Mouse (Mus musculus) ovary, adult 10 weeks (tissue): ENCODE measurements around the gene 4921507P07Rik. TPM values are rescaled to one million over a fixed set of nuclear protein-coding genes. Genes with fewer than 3 reads are reported as not detected.

Source experiments
- polyA plus RNA-seq: library from polyadenylated mRNA; stranded (reverse); fragments of 350-450 nt; fragmentation: Illumina TruSeq; extraction: RNeasy Lipid Tissue Mini Kit (QIAGEN cat#74804); gene quantifications from one replicate; pipeline ENCODE4 v1.2.3, GENCODE M21; 2014

4921507P07Rik gene
- polyA plus RNA-seq: 2.7 TPM

DNA sequence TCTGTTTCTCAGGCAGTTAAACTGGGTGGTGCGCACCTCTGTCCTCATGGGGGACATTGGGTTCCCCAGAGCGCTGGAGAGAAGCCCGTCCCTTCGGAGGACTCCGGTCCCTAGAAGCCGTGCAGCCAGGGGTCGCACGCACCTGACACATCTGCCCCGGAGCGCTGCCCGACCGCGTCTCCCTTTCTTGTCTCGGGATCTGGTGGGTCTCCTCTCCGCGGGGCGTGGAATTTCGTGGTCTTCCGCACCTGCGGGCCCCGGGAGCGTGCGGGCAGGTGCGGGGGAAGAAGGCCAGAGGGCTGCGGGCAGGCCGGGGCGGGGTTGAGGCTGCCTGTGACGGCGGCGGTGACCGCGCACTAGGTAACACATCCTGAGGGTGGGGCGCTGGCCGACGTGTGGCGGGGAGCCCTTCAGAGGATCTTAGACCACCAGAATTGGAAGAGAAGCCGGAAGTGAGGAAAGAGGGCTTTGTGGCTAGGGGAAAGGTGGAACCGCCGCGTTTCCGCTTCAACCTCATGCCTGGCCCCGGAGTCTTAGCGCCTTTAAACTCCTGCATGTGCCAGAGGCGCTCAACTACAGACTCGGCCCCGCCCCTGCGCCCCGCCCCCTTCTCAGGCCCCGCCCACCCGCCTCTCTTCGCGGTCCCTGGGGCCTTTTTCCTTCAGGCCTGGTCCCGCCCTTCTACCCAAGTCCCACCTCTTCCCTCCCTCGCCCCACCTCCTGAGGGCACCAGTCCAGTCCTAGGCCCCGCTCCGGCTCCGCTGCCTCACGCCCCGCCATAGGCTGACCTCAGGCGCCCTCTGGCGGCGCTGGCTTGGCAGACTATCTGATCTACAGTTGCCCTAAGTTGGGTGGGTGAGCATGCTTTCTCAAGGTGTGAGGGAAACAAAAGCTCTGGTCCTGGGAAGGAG lies at the start of gene 4921507P07Rik:
4921507P07Rik (minus strand) TSS at position 332 of the 911 bp plus-strand sequence.

DNA sequence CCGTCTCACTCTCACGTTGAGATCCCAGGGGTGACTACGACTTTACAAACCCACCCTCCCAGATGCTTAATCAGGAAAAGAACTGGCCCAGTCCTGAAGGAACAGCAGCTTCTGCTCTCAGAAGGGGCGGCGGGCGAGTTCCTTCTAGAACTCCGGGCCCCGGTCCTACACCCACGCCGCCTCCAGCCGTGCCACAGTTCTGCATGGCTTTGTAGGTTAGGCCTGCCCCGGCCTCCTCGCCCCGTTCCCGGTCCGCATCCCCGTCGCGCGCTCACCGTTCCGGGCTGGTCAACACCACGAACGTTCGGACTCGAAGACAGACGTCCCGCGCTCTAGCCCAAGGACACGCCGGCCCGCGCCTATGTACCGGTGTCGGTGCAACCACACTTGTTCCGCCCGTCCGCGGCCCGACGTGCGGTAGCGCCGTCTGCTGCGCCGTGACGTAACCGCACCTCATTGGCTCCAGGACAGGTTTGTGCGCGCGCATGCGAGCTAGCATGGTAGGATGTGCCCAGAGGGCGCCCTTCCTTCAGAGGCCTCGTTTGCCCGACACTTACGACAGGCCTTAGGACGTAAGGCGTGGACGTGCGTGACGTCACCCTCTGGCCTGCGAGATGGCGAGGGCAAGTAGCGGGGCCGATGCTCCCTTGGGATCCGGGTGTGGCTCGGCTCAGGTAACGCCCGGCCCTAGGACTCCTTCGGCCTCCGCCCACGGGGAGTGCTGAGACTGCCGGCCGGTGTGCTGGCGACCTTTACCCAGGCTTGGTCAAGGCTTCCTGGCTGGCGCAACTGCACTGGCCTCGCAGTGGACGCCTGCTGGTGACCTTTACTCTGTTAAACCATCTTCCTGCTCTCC lies 30.1 kb downstream of the 4921507P07Rik start, which contains the start of gene Cycs:
Cycs (minus strand) TSS at position 398 of the 856 bp plus-strand sequence.

Other genes with a start within 250 kb of the 4921507P07Rik start
- 20.0 TPM for gene Osbpl3, start 140.4 kb downstream of the 4921507P07Rik start, polyA plus RNA-seq
- 141 TPM for gene Cycs, start 30.1 kb downstream of the 4921507P07Rik start, polyA plus RNA-seq
- gene Npvf, start 57.8 kb upstream of the 4921507P07Rik start, polyA plus RNA-seq: not detected